Mouse (Mus musculus) layer of hippocampus, adult 11-12 months (tissue): ENCODE data around the gene Gpi1.
A peak's percentile ranks its signal among the peaks of the same experiment; 100 is the strongest.
"Not testable (repeated sequence)": the region's sequence is repeated elsewhere in the genome, so short reads cannot be mapped to it uniquely, and the experiment has no call there.

ENCODE experiments used
- DNase-seq: peaks from one replicate; pipeline ENCODE4 v3.0.0; 2022; ENCODE audit warnings: low spot score

Gpi1 gene

GRCm38 (mm10) chr7:34183356-34183755, 46.8 kb downstream of the Gpi1 start:
- DNase-seq = no peak

- not testable (repeated sequence) for DNase-seq
These were observed 53.9 kb downstream of the Gpi1 start for GRCm38 (mm10) chr7:34176241-34176640.

- DNase-seq = no peak
These were observed 57.9 kb downstream of the Gpi1 start for GRCm38 (mm10) chr7:34172251-34172650.

GRCm38 (mm10) chr7:34169454-34169853, 60.7 kb downstream of the Gpi1 start, which contains the start of gene Uba2:
Uba2 (minus strand) TSS chr7:34169599.
- DNase-seq = no peak

- peak; percentile 92 for DNase-seq
These were observed 61.5 kb downstream of the Gpi1 start for GRCm38 (mm10) chr7:34168470-34169251.

- no peak for DNase-seq
These were observed 62.2 kb downstream of the Gpi1 start for GRCm38 (mm10) chr7:34167766-34168469.

GRCm38 (mm10) chr7:34166850-34167249, 63.3 kb downstream of the Gpi1 start:
- DNase-seq = no peak

- DNase-seq = no peak
These were observed 64.1 kb downstream of the Gpi1 start for GRCm38 (mm10) chr7:34165999-34166398.

- DNase-seq = no peak
These were observed 65.5 kb downstream of the Gpi1 start for GRCm38 (mm10) chr7:34164671-34165070.

- DNase-seq = no peak
These were observed 71.0 kb downstream of the Gpi1 start for GRCm38 (mm10) chr7:34159167-34159566.

- no peak for DNase-seq
These were observed 72.1 kb downstream of the Gpi1 start for GRCm38 (mm10) chr7:34157994-34158393.
